Mouse (Mus musculus) macrophage (primary cell): ENCODE measurements around the gene Mafg. TPM values are rescaled to one million over a fixed set of nuclear protein-coding genes. Genes with fewer than 3 reads are reported as not detected.
"Not testable (repeated sequence)": the region's sequence is repeated elsewhere in the genome, so short reads cannot be mapped to it uniquely, and the experiment has no call there.

Source experiments
- H3K27ac ChIP-seq: fragments of 350-480 bp; formaldehyde crosslinking; 2 replicates; pipeline ENCODE4 v1.9.0; 2021
- H3K36me3 ChIP-seq: fragments of 350-480 bp; formaldehyde crosslinking; 2 replicates; pipeline ENCODE4 v1.9.0; 2021; ENCODE audit errors: inconsistent target
- H3K4me3 ChIP-seq: fragments of 350-480 bp; formaldehyde crosslinking; 2 replicates; pipeline ENCODE4 v1.9.0; 2021; ENCODE audit errors: inconsistent target
- H3K79me2 ChIP-seq: fragments of 350-480 bp; formaldehyde crosslinking; 2 replicates; pipeline ENCODE4 v1.9.0; 2021; ENCODE audit errors: inconsistent target
- WGBS: methylation state at CpG from one replicate; pipeline ENCODE4 v1.1.7; 2026; ENCODE audit warnings: inconsistent platforms; ENCODE audit not compliant: missing documents; 5-methylcytosine and 5-hydroxymethylcytosine counted together
- polyA plus RNA-seq: library from polyadenylated mRNA; stranded (reverse); fragments of 250-400 nt; gene quantifications from 3 replicates; pipeline ENCODE4 v1.2.4, GENCODE M21; 2018; ENCODE audit warnings: inconsistent platforms
- total RNA-seq, 78 experiments: library from RNA; depleted of rRNA; stranded (reverse); fragments of 250-400 nt; gene quantifications; 1 replicate in 9 of 78; 2 replicates in 24 of 78; 3 replicates in 43 of 78; 4 replicates in 2 of 78; pipeline ENCODE4 v1.2.4; 2018; ENCODE audit warnings: inconsistent platforms in 56 of 78

Mafg gene
- total RNA-seq (2018; cell fraction: chromatin; rRNA removed), result 100 to 1,000 TPM; 127 to 265 (median 218) TPM
- 10 to 100 TPM; 29.7 to 53.1 (median 42.5) TPM for total RNA-seq (2018; cell fraction: cytosol; rRNA removed)
- total RNA-seq (2018; cell fraction: nucleus; rRNA removed), result 100 to 1,000 TPM; 103 to 262 (median 141) TPM
- 18.1 to 68.2 TPM (median 39.6 TPM) in 3 replicates for polyA plus RNA-seq

GRCm38 (mm10) chr11:120633520-120634343 is at the start of gene Mafg:
Mafg (minus strand) TSS chr11:120633600.
- H3K27ac ChIP-seq, result peak within 1 kb of the TSS; percentile 99
- peak within 1 kb of the TSS; percentile 71 for H3K4me3 ChIP-seq
- 18% methylated on average over 55 of the region's 58 CpGs for WGBS
- peaks cover 46% of the 10 kb centered on the region for H3K79me2 ChIP-seq
- no peaks in the 10 kb centered on the region for H3K36me3 ChIP-seq

- Histone ChIP-seq H3K79me2 (peaks cover 5% of the 10 kb centered on the region; the same call in 1 of the 2 replicates), H3K36me3 (peaks cover 63% of the 10 kb centered on the region), H3K27ac (no peak overlapping the region), H3K4me3 (no peak overlapping the region)
- WGBS, result 85% methylated on average over 5 of the region's 5 CpGs
Measured at GRCm38 (mm10) chr11:120682683-120683082, 49.3 kb upstream of the Mafg start.

GRCm38 (mm10) chr11:120679909-120680308 is 46.5 kb upstream of the Mafg start:
- WGBS, result 73% methylated on average over 3 of the region's 3 CpGs
- Histone ChIP-seq H3K36me3 (peaks cover 46% of the 10 kb centered on the region), H3K79me2 (peaks cover 21% of the 10 kb centered on the region; the same call in 1 of the 2 replicates), H3K27ac (no peak overlapping the region), H3K4me3 (no peak overlapping the region)

- peaks cover 32% of the 10 kb centered on the region; the same call in 1 of the 2 replicates for H3K79me2 ChIP-seq
- no peak overlapping the region for H3K27ac ChIP-seq
- H3K36me3 ChIP-seq, result peaks cover 36% of the 10 kb centered on the region
- H3K4me3 ChIP-seq, result no peak overlapping the region
- WGBS, result 93% methylated on average over 4 of the region's 4 CpGs
Measured at GRCm38 (mm10) chr11:120676951-120677350, 43.6 kb upstream of the Mafg start.

GRCm38 (mm10) chr11:120675875-120676274 is 42.5 kb upstream of the Mafg start:
- H3K4me3 ChIP-seq, H3K27ac ChIP-seq: not testable (repeated sequence)
- H3K79me2 ChIP-seq, result peaks cover 32% of the 10 kb centered on the region; the same call in 1 of the 2 replicates
- 100% methylated on average over 1 of the region's 5 CpGs for WGBS
- peaks cover 29% of the 10 kb centered on the region for H3K36me3 ChIP-seq

GRCm38 (mm10) chr11:120673594-120674122 is 40.3 kb upstream of the Mafg start:
- WGBS, result 24% methylated on average over 10 of the region's 12 CpGs
- Histone ChIP-seq H3K36me3 (peaks cover 10% of the 10 kb centered on the region), H3K4me3 (peak overlapping the region; percentile 74), H3K27ac (peak overlapping the region; percentile 88), H3K79me2 (peaks cover 32% of the 10 kb centered on the region; the same call in 1 of the 2 replicates)

GRCm38 (mm10) chr11:120672687-120673593 is 39.5 kb upstream of the Mafg start, which contains the start of gene Aspscr1:
Aspscr1 (plus strand) TSS chr11:120672973.
- H3K4me3 ChIP-seq, result peak within 1 kb of the TSS; percentile 74
- WGBS, result under 1% methylated on average over 82 of the region's 83 CpGs

GRCm38 (mm10) chr11:120666617-120667016 is 33.2 kb upstream of the Mafg start:
- Histone ChIP-seq H3K79me2 (no peaks in the 10 kb centered on the region), H3K27ac (no peak overlapping the region), H3K36me3 (no peaks in the 10 kb centered on the region), H3K4me3 (no peak overlapping the region)
- WGBS, result 86% methylated on average over 3 of the region's 3 CpGs

More at GRCm38 (mm10) chr11:120672687-120673593, 39.5 kb upstream of the Mafg start, which contains the start of gene Aspscr1:
- Histone ChIP-seq H3K36me3 (peaks cover 3% of the 10 kb centered on the region; the same call in 1 of the 2 replicates), H3K79me2 (peaks cover 32% of the 10 kb centered on the region; the same call in 1 of the 2 replicates), H3K27ac (peak within 1 kb of the TSS; percentile 88)

GRCm38 (mm10) chr11:120665406-120665805 is 32.0 kb upstream of the Mafg start:
- Histone ChIP-seq H3K4me3 (no peak overlapping the region), H3K27ac (no peak overlapping the region), H3K79me2 (no peaks in the 10 kb centered on the region), H3K36me3 (no peaks in the 10 kb centered on the region)
- 94% methylated on average over 3 of the region's 3 CpGs for WGBS

GRCm38 (mm10) chr11:120663714-120664113 is 30.3 kb upstream of the Mafg start:
- Histone ChIP-seq H3K36me3 (no peaks in the 10 kb centered on the region), H3K79me2 (no peaks in the 10 kb centered on the region), H3K27ac (no peak overlapping the region), H3K4me3 (no peak overlapping the region)
- WGBS, result 96% methylated on average over 5 of the region's 5 CpGs

GRCm38 (mm10) chr11:120662759-120663158 is 29.4 kb upstream of the Mafg start:
- Histone ChIP-seq H3K4me3 (no peak overlapping the region), H3K79me2 (no peaks in the 10 kb centered on the region), H3K27ac (no peak overlapping the region), H3K36me3 (no peaks in the 10 kb centered on the region)
- WGBS, result 88% methylated on average over 6 of the region's 6 CpGs

GRCm38 (mm10) chr11:120661076-120661460 is 27.7 kb upstream of the Mafg start, which contains the start of gene Notum:
Notum (minus strand) TSS chr11:120661175.
- Histone ChIP-seq H3K36me3 (no peaks in the 10 kb centered on the region), H3K79me2 (no peaks in the 10 kb centered on the region), H3K27ac (no peak within 1 kb of the TSS), H3K4me3 (no peak within 1 kb of the TSS)
- 6% methylated on average over 30 of the region's 35 CpGs for WGBS

GRCm38 (mm10) chr11:120660301-120661075 is 27.1 kb upstream of the Mafg start:
- Histone ChIP-seq H3K4me3 (no peak overlapping the region), H3K79me2 (no peaks in the 10 kb centered on the region)
- 1% methylated on average over 92 of the region's 95 CpGs for WGBS

More at GRCm38 (mm10) chr11:120660301-120661075, 27.1 kb upstream of the Mafg start:
- Histone ChIP-seq H3K36me3 (no peaks in the 10 kb centered on the region), H3K27ac (no peak overlapping the region)
